In the genomic region with DNA sequence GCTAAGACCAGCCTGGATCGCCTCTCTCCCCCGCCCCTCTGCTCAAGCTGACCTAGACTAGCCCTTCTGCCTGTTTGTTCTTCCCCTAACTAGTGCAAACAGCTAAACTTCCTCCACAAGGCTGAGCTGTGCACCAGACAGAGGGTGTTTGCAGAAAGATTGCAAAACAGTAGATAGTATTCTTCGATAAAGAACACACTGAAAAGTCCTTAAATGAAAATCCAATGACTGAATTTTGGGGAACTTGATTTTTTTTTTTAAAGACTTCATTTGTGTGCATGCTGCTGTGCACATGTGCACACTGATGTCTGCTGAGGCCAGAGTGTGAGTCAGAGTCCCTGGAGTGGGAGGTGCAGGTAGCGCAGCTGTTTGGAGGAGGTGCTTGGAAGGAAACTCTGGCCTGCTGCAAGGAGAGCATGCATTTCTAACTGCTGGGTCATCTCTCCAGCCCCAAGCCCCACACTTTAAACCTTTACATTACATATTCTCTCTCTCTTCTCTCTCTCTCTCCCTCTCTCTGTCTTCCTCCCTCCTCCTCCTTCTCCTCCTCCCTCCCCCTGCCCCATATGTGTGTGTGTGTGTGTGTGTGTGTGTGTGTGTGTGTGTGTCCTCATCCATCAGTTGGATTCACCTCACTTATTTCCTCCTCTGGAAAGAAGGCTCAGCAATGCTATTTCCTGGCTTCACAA, we compare ENCODE assay signal across 8 mouse cellular contexts. TPM values are rescaled to one million over a fixed set of nuclear protein-coding genes. Genes with fewer than 3 reads are reported as not detected.
DNase-seq lines count a peak whose midpoint lies in the region; ATAC-seq and TF ChIP-seq lines count a peak whose summit lies in the region.

No protein-coding gene starts in this region.

- intact Hi-C loops in left cerebral cortex, postnatal 4 days (cut with DNase I), result no loop called here

- H3K4me3 ChIP-seq in MEL (ENCODE audit: control insufficient read depth in 1 of 2, insufficient read depth in 1 of 2, low read depth in 2 of 2, low read length in 2 of 2), result no peak overlapping the region; a peak in 1 of 4 replicates
- H3K4me3 ChIP-seq in embryonic facial prominence, embryonic 15.5 days (replicated peaks), result no peak overlapping the region
- H3K4me3 ChIP-seq in hindbrain, embryonic 12.5 days, result no peak overlapping the region
- no peak overlapping the region for H3K4me3 ChIP-seq in lung, embryonic 16.5 days (ENCODE audit: low read length)

- DNase-seq in left cerebral cortex, adult 11 months (ENCODE audit: low spot score), result peak; percentile 34
- no peak for DNase-seq in left cerebral cortex, postnatal 4 days
- DNase-seq in MEL (ENCODE audit: low read depth, low spot score), result peak; percentile 93
- peak; percentile 61 for DNase-seq in splenic B cell, adult 2 months (ENCODE audit: low read depth, low spot score)
- no peak for DNase-seq in urinary bladder, postnatal 25 days (ENCODE audit: low spot score)

- TF ChIP-seq EP300 in MEL (IDR thresholded peaks at IDR 0.05; ENCODE audit: low read depth in 1 of 2, low read length in 2 of 2), result peak; percentile 79 to 88

- peak overlapping the region; percentile 90 for H3K27ac ChIP-seq in MEL (ENCODE audit: control insufficient read depth, low read depth, low read length)
- peak overlapping the region; percentile 58; the same call in 1 of the 2 replicates for H3K27ac ChIP-seq in embryonic facial prominence, embryonic 15.5 days (replicated peaks)
- H3K27ac ChIP-seq in hindbrain, embryonic 12.5 days, result peak overlapping the region; percentile 3; the same call in 1 of the 2 replicates
- peak overlapping the region; percentile 6; the same call in 1 of the 2 replicates for H3K27ac ChIP-seq in lung, embryonic 16.5 days (ENCODE audit: low read length)

- no peaks in the 10 kb centered on the region for H3K9me3 ChIP-seq in MEL (replicated peaks; ENCODE audit: insufficient read depth, low read length)
- no peaks in the 10 kb centered on the region for H3K9me3 ChIP-seq in embryonic facial prominence, embryonic 15.5 days (replicated peaks)
- no peaks in the 10 kb centered on the region for H3K9me3 ChIP-seq in hindbrain, embryonic 12.5 days (replicated peaks)
- H3K9me3 ChIP-seq in lung, embryonic 16.5 days (ENCODE audit: control insufficient read depth, low read length), result no peaks in the 10 kb centered on the region

- ATAC-seq in embryonic facial prominence, embryonic 15.5 days (ENCODE audit: insufficient number of reproducible peaks, low FRiP score, low TSS enrichment, low read depth), result peak; percentile 80
- no peak for ATAC-seq in hindbrain, embryonic 12.5 days (ENCODE audit: low FRiP score)
- ATAC-seq in lung, embryonic 16.5 days (ENCODE audit: low read depth), result peak; percentile 83

- 62% methylated on average over 4 of the region's 4 CpGs for WGBS in embryonic facial prominence, embryonic 15.5 days
- WGBS in hindbrain, embryonic 12.5 days, result 69% methylated on average over 4 of the region's 4 CpGs
- 14% methylated on average over 4 of the region's 4 CpGs for WGBS in lung, embryonic 16.5 days

- TF ChIP-seq POLR2A in MEL (IDR thresholded peaks at IDR 0.05; ENCODE audit: control insufficient read depth in 1 of 2, insufficient read depth in 1 of 2, low read depth in 1 of 2, low read length in 2 of 2, poor library complexity in 1 of 2), result no peak; a peak in 2 of 4 replicates

- no peaks in the 10 kb centered on the region for H3K27me3 ChIP-seq in MEL (ENCODE audit: control insufficient read depth in 1 of 2, insufficient read depth in 2 of 2, low read length in 2 of 2)
- no peaks in the 10 kb centered on the region for H3K27me3 ChIP-seq in embryonic facial prominence, embryonic 15.5 days
- no peaks in the 10 kb centered on the region for H3K27me3 ChIP-seq in hindbrain, embryonic 12.5 days
- no peaks in the 10 kb centered on the region for H3K27me3 ChIP-seq in lung, embryonic 16.5 days (ENCODE audit: control insufficient read depth, insufficient read depth, low read depth, low read length)
- H3K27me3 ChIP-seq in splenic B cell, adult 2 months (ENCODE audit: control insufficient read depth, insufficient read depth, low read length, poor library complexity, severe bottlenecking), result no peaks in the 10 kb centered on the region

- peaks cover 3 to 85% of the 10 kb centered on the region in 2 experiments for H3K36me3 ChIP-seq in MEL (ENCODE audit: control insufficient read depth in 1 of 2, insufficient read depth in 2 of 2, low read length in 2 of 2)
- H3K36me3 ChIP-seq in embryonic facial prominence, embryonic 15.5 days, result no peaks in the 10 kb centered on the region
- H3K36me3 ChIP-seq in hindbrain, embryonic 12.5 days, result no peaks in the 10 kb centered on the region
- no peaks in the 10 kb centered on the region for H3K36me3 ChIP-seq in lung, embryonic 16.5 days (ENCODE audit: control insufficient read depth, insufficient read depth, low read length)
- peaks cover 2% of the 10 kb centered on the region for H3K36me3 ChIP-seq in splenic B cell, adult 2 months (ENCODE audit: control insufficient read depth, insufficient read depth, low read length, poor library complexity, severe bottlenecking)

- peaks cover 4% of the 10 kb centered on the region for H3K79me2 ChIP-seq in MEL (ENCODE audit: control insufficient read depth, insufficient read depth, low read length, poor library complexity)

- no peak for TF ChIP-seq CTCF in MEL (IDR thresholded peaks at IDR 0.05 in 2 of 3, conservative IDR thresholded peaks at IDR 0.05 in 1 of 3; ENCODE audit: control insufficient read depth in 1 of 3, insufficient read depth in 1 of 3, low read depth in 2 of 3, low read length in 3 of 3, poor library complexity in 1 of 3, severe bottlenecking in 1 of 3)

- H3K9ac ChIP-seq in MEL (ENCODE audit: control insufficient read depth, low read depth, low read length, poor library complexity, severe bottlenecking), result peak overlapping the region; percentile 51
- no peak overlapping the region for H3K9ac ChIP-seq in embryonic facial prominence, embryonic 15.5 days
- no peak overlapping the region for H3K9ac ChIP-seq in hindbrain, embryonic 12.5 days
- H3K9ac ChIP-seq in lung, embryonic 16.5 days (ENCODE audit: low read length), result no peak overlapping the region

- H3K4me2 ChIP-seq in embryonic facial prominence, embryonic 15.5 days (replicated peaks), result no peak overlapping the region
- H3K4me2 ChIP-seq in hindbrain, embryonic 12.5 days (replicated peaks), result peak overlapping the region; percentile 3; the same call in 1 of the 2 replicates
- H3K4me2 ChIP-seq in lung, embryonic 16.5 days (ENCODE audit: low read depth, low read length), result no peak overlapping the region

- no peak; the same call in 1 of the 2 replicates for TF ChIP-seq RAD21 in MEL (IDR thresholded peaks at IDR 0.05; ENCODE audit: low read depth, low read length)

- peaks cover 41 to 82% of the 10 kb centered on the region in 2 experiments for H3K4me1 ChIP-seq in MEL (ENCODE audit: control insufficient read depth in 1 of 2, insufficient read depth in 2 of 2, low read length in 2 of 2)
- H3K4me1 ChIP-seq in embryonic facial prominence, embryonic 15.5 days, result peaks cover 25% of the 10 kb centered on the region
- peaks cover 17% of the 10 kb centered on the region for H3K4me1 ChIP-seq in hindbrain, embryonic 12.5 days
- H3K4me1 ChIP-seq in lung, embryonic 16.5 days (replicated peaks; ENCODE audit: control insufficient read depth, insufficient read depth, low read length), result peaks cover 14% of the 10 kb centered on the region

TF ChIP-seq in MEL, 35 proteins besides CTCF, POLR2A, EP300 and RAD21 (continues in another document):
- TF ChIP-seq E2F4 (IDR thresholded peaks at IDR 0.05; ENCODE audit: borderline replicate concordance, low read depth, low read length) (no peak), SMC3 (IDR thresholded peaks at IDR 0.05; ENCODE audit: low read depth, low read length) (peak; percentile 13; the same call in 1 of the 2 replicates), SIN3A (IDR thresholded peaks at IDR 0.05; ENCODE audit: low read length) (peak; percentile 67), MEF2A (IDR thresholded peaks at IDR 0.05; ENCODE audit: extremely low read depth, insufficient replicate concordance, low read depth, low read length, poor library complexity, severe bottlenecking) (no peak), UBTF (IDR thresholded peaks at IDR 0.05; ENCODE audit: borderline replicate concordance, insufficient read depth, low read depth, low read length) (no peak), USF2 (IDR thresholded peaks at IDR 0.05; ENCODE audit: borderline replicate concordance in 1 of 2, insufficient read depth in 1 of 2, low read depth in 1 of 2, low read length in 2 of 2) (no peak), MAX (IDR thresholded peaks at IDR 0.05; ENCODE audit: low read length) (peak; percentile 96), ZC3H11A (IDR thresholded peaks at IDR 0.05; ENCODE audit: low read depth, low read length) (no peak), CHD2 (IDR thresholded peaks at IDR 0.05; ENCODE audit: low read length) (no peak; the same call in 1 of the 2 replicates), BHLHE40 (IDR thresholded peaks at IDR 0.05; ENCODE audit: borderline replicate concordance, low read depth, low read length) (peak; percentile 93; the same call in 1 of the 2 replicates), USF1 (IDR thresholded peaks at IDR 0.05; ENCODE audit: low read depth, low read length) (peak; percentile 39; the same call in 1 of the 2 replicates), GABPA (IDR thresholded peaks at IDR 0.05; ENCODE audit: low read depth, low read length) (no peak), GATA1 (IDR thresholded peaks at IDR 0.05; ENCODE audit: low read depth, low read length) (peak; percentile 87), POLR2AphosphoS5 (IDR thresholded peaks at IDR 0.05; ENCODE audit: borderline replicate concordance, low read depth, low read length) (no peak)

RNA-seq across cellular contexts. Expression of a gene that starts 29.0 kb away (rescaled TPM):
- 1 to 10 TPM; 4.7 to 4.8 TPM for total RNA-seq in left cerebral cortex, postnatal 4 days (2021)
- total RNA-seq in MEL (2012; rRNA removed), result 45.7 and 59.0 TPM in 2 replicates
- polyA plus RNA-seq in MEL (2012; ENCODE audit: insufficient read depth in 1 of 2, insufficient read length in 2 of 2, low read depth in 1 of 2, low replicate concordance in 2 of 2, missing spikeins in 1 of 2), result 10 to 100 TPM; 67.3 to 91.5 TPM
- polyA plus RNA-seq in embryonic facial prominence, embryonic 15.5 days (2015; fragmentation: Nextera tagmentation; extraction: Ambion mirVana), result 11.5 and 15.9 TPM in 2 replicates
- polyA plus RNA-seq in hindbrain, embryonic 12.5 days (2016; fragmentation: Nextera tagmentation; extraction: Ambion mirVana), result 2.3 and 2.6 TPM in 2 replicates
- 7.5 and 9.0 TPM in 2 replicates for polyA plus RNA-seq in lung, embryonic 16.5 days (2015; fragmentation: Nextera tagmentation; extraction: Ambion mirVana)

RNA-seq across cellular contexts. Expression of a gene that starts 34.1 kb away (rescaled TPM):
- 10 to 100 TPM; 69.0 to 73.3 TPM for total RNA-seq in left cerebral cortex, postnatal 4 days (2021)
- total RNA-seq in MEL (2012; rRNA removed), result 73.3 and 77.5 TPM in 2 replicates
- 10 to 100 TPM in 1 of 2 experiments, not detected in 1; 88.3 TPM for polyA plus RNA-seq in MEL (2012; ENCODE audit: insufficient read depth in 1 of 2, insufficient read length in 2 of 2, low read depth in 1 of 2, low replicate concordance in 2 of 2, missing spikeins in 1 of 2)
- polyA plus RNA-seq in embryonic facial prominence, embryonic 15.5 days (2015; fragmentation: Nextera tagmentation; extraction: Ambion mirVana), result 110 and 116 TPM in 2 replicates
- polyA plus RNA-seq in hindbrain, embryonic 12.5 days (2016; fragmentation: Nextera tagmentation; extraction: Ambion mirVana), result 97.6 and 98.1 TPM in 2 replicates
- 108 and 112 TPM in 2 replicates for polyA plus RNA-seq in lung, embryonic 16.5 days (2015; fragmentation: Nextera tagmentation; extraction: Ambion mirVana)

Comparison
In these comparisons a context has a peak if more than half of its experiments do, and no peak if none do; other contexts are left out.
1. DNase-seq: peak in left cerebral cortex, adult 11 months (single experiment), MEL (single experiment) and splenic B cell, adult 2 months (single experiment); none in left cerebral cortex, postnatal 4 days (single experiment) and urinary bladder, postnatal 25 days (single experiment).
2. H3K27ac ChIP-seq: peak in every context shown above with its lines; median percentile 90 in MEL; 58 in embryonic facial prominence, embryonic 15.5 days; 6 in lung, embryonic 16.5 days; 3 in hindbrain, embryonic 12.5 days.